Mouse (Mus musculus) CD8-positive naive resting alpha-beta T cell, adult 57 days (primary cell): ENCODE results near the gene Terb1. TPM values are rescaled to one million over a fixed set of nuclear protein-coding genes. Genes with fewer than 3 reads are reported as not detected.

ENCODE experiments used
- total RNA-seq: library from RNA; stranded (reverse); gene quantifications from one replicate; pipeline ENCODE4 v1.2.4, GENCODE M21; 2023

Terb1 gene
- total RNA-seq: 0.31 TPM

DNA sequence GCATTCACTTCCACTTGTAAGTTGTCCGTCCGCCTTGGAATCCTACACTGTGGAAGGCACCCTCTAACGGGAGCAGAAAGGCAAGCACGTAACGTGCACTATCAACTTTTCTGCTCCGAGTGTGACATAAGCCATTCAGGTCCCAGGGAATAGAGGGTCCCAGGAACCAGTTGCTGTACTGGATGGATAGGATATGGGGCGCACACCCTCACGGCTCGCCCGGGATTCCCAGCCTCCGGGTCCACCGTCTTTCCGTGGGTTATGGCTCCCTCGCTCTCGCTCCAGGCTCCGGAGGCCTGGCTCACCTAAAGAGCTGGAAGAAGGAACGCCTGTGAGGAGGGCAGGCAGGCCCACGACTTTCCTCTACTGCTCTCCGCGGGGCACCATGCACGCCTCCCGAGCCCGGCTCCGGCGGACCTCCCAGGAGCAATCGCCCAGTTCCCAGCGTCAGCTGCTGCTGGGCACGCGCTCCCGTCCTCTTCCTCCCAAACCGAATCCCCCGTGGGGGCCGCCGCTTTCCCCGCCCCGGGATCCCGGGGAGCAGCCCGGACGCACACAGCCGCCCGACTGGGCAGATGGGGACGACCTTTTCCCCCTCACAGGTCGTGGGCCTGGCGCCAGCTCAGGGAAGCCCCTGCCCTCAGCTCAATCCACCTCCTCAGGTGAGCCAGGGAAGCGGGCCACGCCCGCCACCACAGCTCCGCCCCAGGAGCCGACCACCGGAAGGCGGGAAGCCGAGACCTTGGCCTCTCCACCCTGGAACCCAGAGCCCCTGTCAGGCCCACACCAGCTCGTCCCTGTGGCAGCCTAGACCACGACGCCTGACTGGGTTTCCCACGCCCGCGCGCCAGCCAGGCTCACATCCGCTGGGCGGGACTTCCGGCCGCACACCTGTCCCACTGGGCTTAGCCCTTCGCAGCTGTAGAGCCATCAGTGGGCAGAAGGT, at the start of gene Terb1:
Gene Terb1 (minus strand): TSS at position 850 of the 946 bp plus-strand sequence.

DNA sequence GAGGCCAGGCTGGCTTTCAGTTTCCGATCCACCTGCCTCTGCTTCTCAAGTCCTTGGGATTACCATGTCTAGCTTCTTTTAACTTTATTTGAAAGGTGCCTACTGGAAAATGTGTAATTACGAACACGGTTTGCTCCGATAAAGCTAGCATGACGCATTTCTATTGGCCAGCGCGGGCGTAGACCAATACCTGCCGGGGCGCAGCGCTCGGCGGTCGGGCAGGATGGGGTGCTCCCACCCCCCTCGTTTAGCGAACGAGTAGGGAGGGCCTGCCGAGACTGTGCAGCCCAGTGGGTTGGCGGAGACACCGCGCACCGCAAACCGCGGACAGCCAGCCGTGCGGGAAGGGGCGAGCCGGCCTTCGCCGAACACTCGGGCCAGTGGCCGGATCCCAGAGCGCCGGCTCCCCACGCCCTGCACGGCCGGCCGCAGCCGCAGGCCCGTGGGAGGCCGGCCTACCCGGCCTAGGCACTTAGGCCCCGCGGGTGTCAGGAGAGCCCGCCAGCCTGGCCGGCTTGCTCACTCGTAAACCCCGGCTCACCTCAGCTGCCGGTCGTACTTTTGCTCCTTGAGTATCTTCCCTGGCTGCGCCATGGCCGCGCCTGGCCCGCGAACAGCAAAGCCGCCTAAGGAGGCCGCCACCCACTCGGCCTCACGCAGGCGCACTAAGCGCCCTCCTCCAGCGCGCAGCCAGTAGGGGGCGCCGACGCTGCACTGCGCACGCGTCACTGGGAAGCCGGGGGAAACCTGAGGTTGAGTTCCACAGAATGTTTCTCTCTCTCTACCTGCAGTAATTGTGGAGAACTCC, 24.5 kb upstream of the Terb1 start, which contains the start of the genes Nae1 and Car7:
Gene Nae1 (minus strand): TSS at position 667 of the 808 bp plus-strand sequence.
Gene Car7 (plus strand): TSS at position 719 of the 808 bp plus-strand sequence.

DNA sequence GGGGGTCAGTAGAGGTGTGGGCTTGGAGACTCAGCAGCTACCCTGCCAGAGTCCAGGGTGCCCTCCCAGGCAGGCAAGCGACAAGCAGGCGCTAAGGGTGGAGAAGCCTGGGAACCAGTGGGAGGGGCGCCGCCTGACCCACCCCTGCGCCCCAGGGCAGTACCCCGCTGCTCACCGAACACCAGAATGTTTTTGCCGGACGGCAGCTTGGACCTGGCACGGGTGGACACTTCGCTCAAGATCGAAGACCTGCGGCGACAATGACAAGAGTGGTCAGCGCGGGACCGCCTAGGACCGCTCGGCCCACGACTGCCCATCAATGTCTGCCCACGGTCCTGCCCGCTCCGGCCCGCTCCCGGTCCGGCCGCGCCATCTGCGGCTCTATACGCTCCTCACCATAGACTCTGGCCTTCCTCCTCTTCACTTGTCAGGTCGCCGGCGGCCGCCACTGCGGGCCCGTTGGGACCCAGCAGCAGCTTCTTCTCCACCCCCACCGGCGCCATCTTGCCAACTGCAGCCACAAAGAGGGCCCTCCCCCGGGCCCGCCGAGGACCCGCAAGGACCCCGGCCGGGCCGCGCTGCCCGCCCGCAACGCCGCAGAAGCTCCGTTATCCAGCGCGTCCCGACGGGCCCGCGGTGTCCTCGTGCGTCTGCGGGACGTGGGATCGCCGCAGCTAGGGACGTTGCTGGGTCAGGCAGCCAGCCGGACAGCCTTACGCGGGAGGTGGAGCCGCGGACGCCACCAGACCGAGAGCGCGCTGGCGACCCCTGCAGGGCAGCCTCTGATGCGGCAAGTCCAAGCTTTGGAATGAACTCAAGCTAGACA, 67.2 kb downstream of the Terb1 start, which contains the start of gene Dync1li2:
Gene Dync1li2 (minus strand): TSS at position 749 of the 826 bp plus-strand sequence.

Other genes starting within 250 kb of the Terb1 start
- not detected for gene Cmtm2a, start 216.7 kb downstream of the Terb1 start, total RNA-seq
- gene Gm45711, start 199.8 kb downstream of the Terb1 start, total RNA-seq: not detected
- not detected for gene Cmtm1, start 199.8 kb downstream of the Terb1 start, total RNA-seq
- not detected for gene Gm11020, start 188.3 kb downstream of the Terb1 start, total RNA-seq
- not detected for gene Cmtm2b, start 187.7 kb downstream of the Terb1 start, total RNA-seq
- 14.5 TPM for gene Cmtm3, start 170.5 kb downstream of the Terb1 start, total RNA-seq
- gene Cmtm4, start 114.1 kb downstream of the Terb1 start, total RNA-seq: 2.6 TPM
- gene Dync1li2, start 66.9 kb downstream of the Terb1 start, total RNA-seq: 51.6 TPM
- gene Nae1, start 24.7 kb upstream of the Terb1 start, total RNA-seq: 32.4 TPM
- 1.7 TPM for gene Car7, start 24.8 kb upstream of the Terb1 start, total RNA-seq
- 11.0 TPM for gene Pdp2, start 81.5 kb upstream of the Terb1 start, total RNA-seq
- not detected for gene Cdh16, start 114.5 kb upstream of the Terb1 start, total RNA-seq
- 33.6 TPM for gene Rrad, start 121.4 kb upstream of the Terb1 start, total RNA-seq
- 29.1 TPM for gene Ciao2b, start 132.1 kb upstream of the Terb1 start, total RNA-seq
- not detected for gene Ces2a, start 224.1 kb upstream of the Terb1 start, total RNA-seq